Mouse (Mus musculus) midbrain, embryonic 13.5 days (tissue): ENCODE data around the gene Psip1. TPM values are rescaled to one million over a fixed set of nuclear protein-coding genes. Genes with fewer than 3 reads are reported as not detected.
A peak's percentile ranks its signal among the peaks of the same experiment; 100 is the strongest.
"Not testable (repeated sequence)": the region's sequence is repeated elsewhere in the genome, so short reads cannot be mapped to it uniquely, and the experiment has no call there.

Experiments
- ATAC-seq: fragments of 200-750 bp; cut with Nextera tagmentation; 2 replicates; pipeline ENCODE4 v1.8.0; 2017; ENCODE audit warnings: mild to moderate bottlenecking, moderate TSS enrichment, moderate library complexity
- H3K27ac ChIP-seq: fragments of 300-500 bp; sonication (generic); 2 replicates; pipeline ENCODE4 v1.5.1; 2015; ENCODE audit warnings: inconsistent platforms, mild to moderate bottlenecking, moderate library complexity
- H3K27me3 ChIP-seq: fragments of 300-500 bp; sonication (generic); 2 replicates; pipeline ENCODE4 v1.6.1; 2015; ENCODE audit warnings: mild to moderate bottlenecking, inconsistent platforms
- H3K36me3 ChIP-seq: fragments of 300-500 bp; sonication (generic); 2 replicates; pipeline ENCODE4 v1.6.1; 2015; ENCODE audit warnings: mild to moderate bottlenecking, inconsistent platforms
- H3K4me1 ChIP-seq: fragments of 300-500 bp; sonication (generic); replicated peaks from 2 replicates; pipeline ENCODE4 v1.6.1; 2015; ENCODE audit warnings: inconsistent platforms
- H3K4me2 ChIP-seq: fragments of 300-500 bp; sonication (generic); replicated peaks from 2 replicates; pipeline ENCODE4 v1.6.1; 2015; ENCODE audit warnings: moderate library complexity, mild to moderate bottlenecking, inconsistent platforms
- H3K4me3 ChIP-seq: fragments of 300-500 bp; sonication (generic); replicated peaks from 2 replicates; pipeline ENCODE4 v1.5.1; 2015; ENCODE audit warnings: mild to moderate bottlenecking, inconsistent platforms
- H3K9ac ChIP-seq: fragments of 300-500 bp; sonication (generic); replicated peaks from 2 replicates; pipeline ENCODE4 v1.6.1; 2015; ENCODE audit warnings: mild to moderate bottlenecking, inconsistent platforms
- H3K9me3 ChIP-seq: fragments of 300-500 bp; sonication (generic); 2 replicates; pipeline ENCODE4 v1.6.1; 2016; ENCODE audit warnings: mild to moderate bottlenecking, inconsistent platforms
- WGBS: fragments of 180-500 bp; shearing (Covaris S2); methylation state at CpG from one replicate; pipeline ENCODE4 v1.1.7; 2015; 5-methylcytosine and 5-hydroxymethylcytosine counted together
- polyA plus RNA-seq: library from polyadenylated mRNA; unstranded; fragments of >200 nt; fragmentation: Nextera tagmentation; extraction: Ambion mirVana; gene quantifications from 2 replicates; pipeline ENCODE4 v1.2.1, GENCODE M21; 2015

Psip1 gene
- 329 and 332 TPM in 2 replicates for polyA plus RNA-seq

- ATAC-seq = peak; percentile 96
- under 1% methylated on average over 44 of the region's 86 CpGs for WGBS
- H3K36me3 ChIP-seq = peaks cover 22% of the 10 kb centered on the region
- peak within 1 kb of the TSS; percentile 88 for H3K4me3 ChIP-seq
- peak within 1 kb of the TSS; percentile 97 for H3K9ac ChIP-seq
- peak within 1 kb of the TSS; percentile 64 for H3K4me2 ChIP-seq
- H3K27me3 ChIP-seq = no peaks in the 10 kb centered on the region
- H3K9me3 ChIP-seq = no peaks in the 10 kb centered on the region
- peak within 1 kb of the TSS; percentile 99 for H3K27ac ChIP-seq
- H3K4me1 ChIP-seq = peaks cover 27% of the 10 kb centered on the region
These were observed at the start of gene Psip1 for GRCm38 (mm10) chr4:83486117-83486901. Psip1 (minus strand) TSS chr4:83486459.

DNA sequence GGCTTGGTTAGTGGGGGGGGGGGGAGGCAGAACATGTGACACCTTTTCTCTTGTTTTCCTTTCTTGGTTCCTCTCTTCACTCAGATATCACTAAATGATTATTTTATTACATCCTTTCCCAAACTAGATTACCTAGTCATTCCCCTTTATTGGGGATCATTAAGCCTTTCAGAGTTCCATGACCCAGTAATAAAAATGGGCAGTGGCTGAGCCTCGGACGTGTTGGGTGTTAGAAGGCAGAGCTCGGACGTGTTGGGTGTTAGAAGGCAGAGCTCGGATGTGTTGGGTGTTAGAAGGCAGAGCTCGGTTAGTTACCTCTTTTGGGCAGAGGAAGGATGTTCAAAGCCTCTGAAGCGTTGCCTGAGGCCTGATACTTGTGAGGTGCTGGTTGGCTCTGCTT lies 47.8 kb upstream of the Psip1 start:
- Histone ChIP-seq H3K4me3 (no peak overlapping the region), H3K27ac (no peak overlapping the region), H3K4me2 (no peak overlapping the region), H3K9me3 (no peaks in the 10 kb centered on the region), H3K4me1 (no peaks in the 10 kb centered on the region), H3K36me3 (no peaks in the 10 kb centered on the region), H3K27me3 (no peaks in the 10 kb centered on the region), H3K9ac (no peak overlapping the region)
- 86% methylated on average over 7 of the region's 7 CpGs for WGBS
- no peak for ATAC-seq

DNA sequence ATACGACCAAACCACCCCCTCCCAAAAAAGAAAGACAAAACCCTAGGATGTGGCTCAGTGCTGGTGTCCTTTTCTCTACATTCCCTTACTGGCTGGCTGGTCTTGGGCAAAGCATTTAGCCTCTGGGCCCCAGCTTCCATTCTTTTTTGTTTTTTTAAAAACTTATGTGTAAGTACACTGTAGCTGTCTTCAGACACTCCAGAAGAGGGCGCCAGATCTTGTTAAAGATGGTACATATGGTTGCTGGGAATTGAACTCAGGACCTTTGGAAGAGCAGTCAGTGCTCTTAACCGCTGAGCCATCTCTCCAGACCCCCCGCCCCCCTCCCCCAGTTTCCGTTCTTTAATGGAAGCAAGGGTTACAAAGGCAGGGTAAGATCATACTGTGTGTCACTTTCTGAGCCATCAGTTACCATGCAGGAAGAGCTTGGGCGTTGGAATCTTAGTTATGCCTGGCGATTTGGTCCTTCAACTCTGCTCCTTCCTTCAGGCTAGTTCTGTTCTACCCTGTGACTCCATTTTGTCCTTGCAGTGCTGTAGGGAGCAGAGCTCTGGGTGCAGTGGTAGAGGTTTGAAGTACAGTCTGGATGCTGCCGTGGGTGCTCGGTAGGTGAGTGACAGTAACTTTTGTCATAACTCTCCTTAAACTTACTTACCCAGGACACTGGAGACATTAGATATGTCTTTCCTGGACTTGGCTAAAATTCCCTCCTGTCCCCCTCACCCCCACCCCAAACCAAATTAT lies 47.1 kb upstream of the Psip1 start:
- 89% methylated on average over 9 of the region's 9 CpGs for WGBS
- Histone ChIP-seq H3K36me3 (no peaks in the 10 kb centered on the region), H3K9ac (no peak overlapping the region), H3K27ac (no peak overlapping the region), H3K27me3 (no peaks in the 10 kb centered on the region), H3K4me1 (no peaks in the 10 kb centered on the region), H3K4me3 (no peak overlapping the region), H3K9me3 (no peaks in the 10 kb centered on the region), H3K4me2 (no peak overlapping the region)
- no peak for ATAC-seq

- H3K4me1 ChIP-seq, H3K9ac ChIP-seq, H3K4me2 ChIP-seq, H3K36me3 ChIP-seq, H3K27ac ChIP-seq, H3K27me3 ChIP-seq, H3K4me3 ChIP-seq, ATAC-seq, H3K9me3 ChIP-seq: not testable (repeated sequence)
- WGBS = 94% methylated on average over 4 of the region's 4 CpGs
These were observed 43.8 kb upstream of the Psip1 start for GRCm38 (mm10) chr4:83530060-83530459.

- Histone ChIP-seq H3K4me2 (no peak overlapping the region), H3K36me3 (no peaks in the 10 kb centered on the region), H3K27ac (no peak overlapping the region), H3K4me1 (peaks cover 22% of the 10 kb centered on the region), H3K27me3 (no peaks in the 10 kb centered on the region), H3K9me3 (0 out of 2 replicates have a peak, but pooled peaks cover 3% of the 10 kb centered on the region), H3K9ac (no peak overlapping the region), H3K4me3 (no peak overlapping the region)
- ATAC-seq = no peak
These were observed 41.7 kb upstream of the Psip1 start for GRCm38 (mm10) chr4:83527921-83528320.

- Histone ChIP-seq H3K9ac (no peak overlapping the region), H3K4me2 (peak overlapping the region; percentile 83; the same call in 1 of the 2 replicates), H3K27me3 (no peaks in the 10 kb centered on the region), H3K4me1 (peaks cover 23% of the 10 kb centered on the region), H3K4me3 (no peak overlapping the region), H3K9me3 (0 out of 2 replicates have a peak, but pooled peaks cover 3% of the 10 kb centered on the region), H3K36me3 (no peaks in the 10 kb centered on the region), H3K27ac (no peak overlapping the region)
- WGBS = 59% methylated on average over 6 of the region's 6 CpGs
- no peak for ATAC-seq
These were observed 40.7 kb upstream of the Psip1 start for GRCm38 (mm10) chr4:83526988-83527334.

DNA sequence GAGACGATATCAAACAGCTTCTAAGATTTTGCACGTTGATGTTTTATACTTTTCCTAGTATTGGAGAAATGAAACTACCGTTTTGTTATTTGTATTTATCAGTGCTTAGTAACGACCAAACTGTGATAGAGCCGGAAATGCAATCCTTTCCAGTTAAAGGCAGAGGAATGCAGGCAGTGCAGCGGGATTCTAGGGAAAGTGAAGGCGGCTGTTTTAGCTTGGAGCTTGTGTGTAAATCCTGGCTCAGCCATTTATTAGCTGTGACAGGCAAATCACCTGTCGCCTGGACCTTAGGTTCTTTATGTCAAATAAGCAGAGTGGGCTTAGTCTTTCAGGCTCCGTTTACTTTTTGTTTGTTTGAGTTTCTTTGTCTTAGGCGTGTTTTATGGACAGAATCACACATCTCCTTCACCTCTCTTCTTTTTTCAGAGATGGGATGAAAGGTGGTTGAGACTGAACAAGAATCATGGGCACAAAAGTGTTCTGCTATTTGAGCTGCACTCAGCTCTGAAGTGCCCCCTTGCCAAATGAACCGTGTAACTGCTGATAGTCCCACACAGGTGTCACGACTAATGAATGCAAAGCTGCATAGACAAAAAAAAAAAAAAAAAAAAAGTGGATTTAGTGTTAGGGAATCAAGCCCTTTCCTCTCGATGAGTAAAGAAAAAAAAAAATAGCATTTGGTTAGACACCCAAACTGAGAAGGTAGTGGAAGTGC lies 40.2 kb upstream of the Psip1 start:
- Histone ChIP-seq H3K4me1 (peaks cover 25% of the 10 kb centered on the region), H3K27ac (no peak overlapping the region), H3K9me3 (0 out of 2 replicates have a peak, but pooled peaks cover 3% of the 10 kb centered on the region), H3K9ac (peak overlapping the region; percentile 71; the same call in 1 of the 2 replicates), H3K36me3 (no peaks in the 10 kb centered on the region), H3K27me3 (no peaks in the 10 kb centered on the region), H3K4me3 (peak overlapping the region; percentile 73), H3K4me2 (peak overlapping the region; percentile 83)
- WGBS = 3% methylated on average over 13 of the region's 13 CpGs
- ATAC-seq = no peak

- ATAC-seq = peak; percentile 82
- WGBS = under 1% methylated on average over 18 of the region's 18 CpGs
These were observed 39.4 kb upstream of the Psip1 start for GRCm38 (mm10) chr4:83525690-83526055.

GRCm38 (mm10) chr4:83524843-83525689 lies 38.8 kb upstream of the Psip1 start, which contains the start of gene Ccdc171:
Ccdc171 (plus strand) TSS chr4:83525545.
- Histone ChIP-seq H3K9ac (peak within 1 kb of the TSS; percentile 71), H3K4me2 (peak within 1 kb of the TSS; percentile 83), H3K27me3 (no peaks in the 10 kb centered on the region), H3K4me1 (peaks cover 25% of the 10 kb centered on the region), H3K27ac (peak within 1 kb of the TSS; percentile 97), H3K36me3 (no peaks in the 10 kb centered on the region), H3K9me3 (0 out of 2 replicates have a peak, but pooled peaks cover 3% of the 10 kb centered on the region), H3K4me3 (peak within 1 kb of the TSS; percentile 73)
- peak; percentile 96 for ATAC-seq
- under 1% methylated on average over 61 of the region's 73 CpGs for WGBS

More at GRCm38 (mm10) chr4:83525690-83526055, 39.4 kb upstream of the Psip1 start:
- no peaks in the 10 kb centered on the region for H3K27me3 ChIP-seq
- peak overlapping the region; percentile 97 for H3K27ac ChIP-seq
- H3K36me3 ChIP-seq = no peaks in the 10 kb centered on the region
- H3K4me2 ChIP-seq = peak overlapping the region; percentile 83
- peak overlapping the region; percentile 73 for H3K4me3 ChIP-seq
- 0 out of 2 replicates have a peak, but pooled peaks cover 3% of the 10 kb centered on the region for H3K9me3 ChIP-seq
- H3K4me1 ChIP-seq = peaks cover 25% of the 10 kb centered on the region
- H3K9ac ChIP-seq = peak overlapping the region; percentile 71

DNA sequence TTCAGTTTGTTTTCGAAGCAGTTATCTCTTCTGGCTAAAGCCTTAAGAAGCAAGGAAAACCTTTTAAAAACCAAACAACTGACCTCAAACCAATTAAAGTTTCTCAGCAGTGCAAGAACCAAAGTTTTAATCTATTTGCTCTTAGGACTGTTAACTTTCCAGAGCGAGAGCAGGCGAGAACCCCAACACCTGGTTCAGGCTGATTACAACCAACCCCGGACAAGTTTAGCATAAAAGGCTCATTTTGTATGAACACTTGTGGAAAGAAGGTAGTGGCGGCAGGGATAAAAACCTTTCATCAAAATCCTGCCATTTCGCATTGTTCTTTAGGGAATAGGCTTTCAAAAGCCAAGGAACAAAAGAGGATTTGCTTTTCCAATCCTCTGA lies 38.2 kb upstream of the Psip1 start:
- WGBS = 1% methylated on average over 6 of the region's 6 CpGs
- Histone ChIP-seq H3K27ac (peak overlapping the region; percentile 97), H3K9ac (peak overlapping the region; percentile 65), H3K4me2 (peak overlapping the region; percentile 83), H3K4me1 (peaks cover 25% of the 10 kb centered on the region), H3K4me3 (peak overlapping the region; percentile 73), H3K27me3 (no peaks in the 10 kb centered on the region), H3K36me3 (no peaks in the 10 kb centered on the region), H3K9me3 (0 out of 2 replicates have a peak, but pooled peaks cover 3% of the 10 kb centered on the region)
- peak; percentile 13; the same call in 1 of the 2 replicates for ATAC-seq

DNA sequence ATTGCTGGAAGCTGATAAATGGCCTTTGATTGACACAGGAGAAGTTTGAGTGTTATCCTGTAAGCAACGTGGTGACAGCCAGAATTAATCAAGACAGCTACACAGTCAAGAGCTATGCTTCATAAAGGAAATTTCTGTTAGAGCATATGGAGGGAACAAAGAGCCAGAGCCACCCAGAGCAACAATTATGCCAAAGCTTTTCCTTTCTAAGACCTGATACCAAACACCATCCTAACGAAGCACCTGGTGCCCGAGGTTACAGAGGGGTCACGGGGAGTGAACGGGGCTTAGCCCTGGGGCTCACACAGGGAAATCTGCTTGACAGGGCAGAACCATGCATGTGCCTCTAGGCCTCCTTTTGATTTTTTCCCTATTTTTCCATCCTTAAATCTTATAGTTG lies 35.8 kb upstream of the Psip1 start:
- H3K4me3 ChIP-seq = no peak overlapping the region
- WGBS = 25% methylated on average over 5 of the region's 5 CpGs

More for the DNA sequence above, 35.8 kb upstream of the Psip1 start:
- no peaks in the 10 kb centered on the region for H3K36me3 ChIP-seq
- H3K4me2 ChIP-seq = no peak overlapping the region
- H3K9ac ChIP-seq = no peak overlapping the region
- H3K9me3 ChIP-seq = no peaks in the 10 kb centered on the region
- H3K4me1 ChIP-seq = peaks cover 25% of the 10 kb centered on the region
- no peaks in the 10 kb centered on the region for H3K27me3 ChIP-seq
- no peak overlapping the region for H3K27ac ChIP-seq
- no peak for ATAC-seq
